Mouse (Mus musculus) embryo, embryonic 11 days (tissue): ENCODE measurements around the gene Cxadr.

ENCODE experiments used
- DNase-seq: peaks from one replicate; pipeline ENCODE4 v3.0.0-alpha.2; 2015

Gene Cxadr

GRCm38 (mm10) chr16:78301183-78301830 lies at the start of gene Cxadr:
Gene Cxadr (plus strand): TSS chr16:78301489.
- peak; percentile 93 for DNase-seq

GRCm38 (mm10) chr16:78258989-78259388 lies 42.3 kb upstream of the Cxadr start:
- DNase-seq = no peak

GRCm38 (mm10) chr16:78260070-78260879 lies 41.0 kb upstream of the Cxadr start:
- no peak for DNase-seq

GRCm38 (mm10) chr16:78261520-78261919 lies 39.8 kb upstream of the Cxadr start:
- no peak for DNase-seq

- DNase-seq = peak; percentile 19
Measured at GRCm38 (mm10) chr16:78264442-78265150, 36.7 kb upstream of the Cxadr start.

- DNase-seq = peak; percentile 81
Measured at GRCm38 (mm10) chr16:78265151-78265590, 36.1 kb upstream of the Cxadr start.

GRCm38 (mm10) chr16:78265826-78266225 lies 35.5 kb upstream of the Cxadr start:
- no peak for DNase-seq

- no peak for DNase-seq
Measured at GRCm38 (mm10) chr16:78267453-78267852, 33.8 kb upstream of the Cxadr start.

- no peak for DNase-seq
Measured at GRCm38 (mm10) chr16:78268167-78268566, 33.1 kb upstream of the Cxadr start.

- DNase-seq = no peak
Measured at GRCm38 (mm10) chr16:78274825-78275455, 26.3 kb upstream of the Cxadr start.

- DNase-seq = no peak
Measured at GRCm38 (mm10) chr16:78277567-78277966, 23.7 kb upstream of the Cxadr start.

GRCm38 (mm10) chr16:78280093-78280881 lies 21.0 kb upstream of the Cxadr start:
- DNase-seq = no peak

- DNase-seq = no peak
Measured at GRCm38 (mm10) chr16:78283231-78283630, 18.1 kb upstream of the Cxadr start.

GRCm38 (mm10) chr16:78294051-78294450 lies 7.2 kb upstream of the Cxadr start:
- no peak for DNase-seq

GRCm38 (mm10) chr16:78294606-78295275 lies 6.5 kb upstream of the Cxadr start:
- peak; percentile 12 for DNase-seq

- DNase-seq = no peak
Measured at GRCm38 (mm10) chr16:78295601-78296000, 5.7 kb upstream of the Cxadr start.

- DNase-seq = no peak
Measured at GRCm38 (mm10) chr16:78296114-78296513, 5.2 kb upstream of the Cxadr start.

GRCm38 (mm10) chr16:78301831-78302677 lies 765 bp downstream of the Cxadr start:
- peak; percentile 60 for DNase-seq

- DNase-seq = peak; percentile 67
Measured at GRCm38 (mm10) chr16:78302678-78303050, 1.4 kb downstream of the Cxadr start.

- no peak for DNase-seq
Measured at GRCm38 (mm10) chr16:78305606-78306100, 4.4 kb downstream of the Cxadr start.

- no peak for DNase-seq
Measured at GRCm38 (mm10) chr16:78306606-78307005, 5.3 kb downstream of the Cxadr start.
